Mouse (Mus musculus) liver, embryonic 14.5 days (tissue): ENCODE data around the gene Ssh2. TPM values are rescaled to one million over a fixed set of nuclear protein-coding genes. Genes with fewer than 3 reads are reported as not detected.

Source experiments
- ATAC-seq: fragments of 200-750 bp; cut with Nextera tagmentation; 2 replicates; pipeline ENCODE4 v1.8.0; 2017; ENCODE audit warnings: moderate number of reproducible peaks, mild to moderate bottlenecking, moderate library complexity; ENCODE audit not compliant: insufficient read depth
- DNase-seq, 3 experiments: peaks; one replicate each; pipeline ENCODE4 v3.0.0-alpha.2; 2012 to 2013; ENCODE audit warnings: low read depth in 3 of 3, low spot score in 3 of 3
- H3K27ac ChIP-seq: fragments of 300-500 bp; sonication (generic); 2 replicates; pipeline ENCODE4 v1.5.1; 2014; ENCODE audit warnings: moderate library complexity, mild to moderate bottlenecking, control low read depth, inconsistent platforms
- H3K27me3 ChIP-seq: fragments of 300-500 bp; sonication (generic); 2 replicates; pipeline ENCODE4 v1.6.1; 2014; ENCODE audit warnings: mild to moderate bottlenecking, low read length, moderate library complexity; ENCODE audit not compliant: control insufficient read depth, insufficient read depth
- H3K36me3 ChIP-seq: fragments of 300-500 bp; sonication (generic); replicated peaks from 2 replicates; pipeline ENCODE4 v1.6.1; 2014; ENCODE audit warnings: low read depth; ENCODE audit not compliant: control insufficient read depth, insufficient read depth
- H3K4me1 ChIP-seq, 2 experiments: fragments of 200-500 bp in 1 of 2; fragments of 300-500 bp in 1 of 2; sonication (generic) in 1 of 2; replicated peaks; 2 replicates each; pipeline ENCODE4 v1.6.1; 2012 to 2014; ENCODE audit warnings: antibody characterized with exemption in 1 of 2, inconsistent platforms in 1 of 2, low read length in 1 of 2; ENCODE audit not compliant: control insufficient read depth in 2 of 2, insufficient read depth in 2 of 2
- H3K4me2 ChIP-seq: fragments of 300-500 bp; sonication (generic); 2 replicates; pipeline ENCODE4 v1.6.1; 2014; ENCODE audit warnings: low read depth, mild to moderate bottlenecking, control low read depth, moderate library complexity
- H3K4me3 ChIP-seq, 2 experiments: fragments of 200-500 bp in 1 of 2; fragments of 300-500 bp in 1 of 2; sonication (generic) in 1 of 2; 2 replicates each; pipeline ENCODE4 v1.5.1; 2012 to 2014; ENCODE audit warnings: low read depth in 2 of 2, low read length in 2 of 2, mild to moderate bottlenecking in 2 of 2, control low read depth in 1 of 2, inconsistent platforms in 1 of 2, moderate library complexity in 1 of 2; ENCODE audit not compliant: insufficient read depth in 1 of 2
- H3K9ac ChIP-seq: fragments of 300-500 bp; sonication (generic); replicated peaks from 2 replicates; pipeline ENCODE4 v1.6.1; 2014; ENCODE audit warnings: mild to moderate bottlenecking, control low read depth, moderate library complexity
- H3K9me3 ChIP-seq: fragments of 300-500 bp; sonication (generic); 2 replicates; pipeline ENCODE4 v1.6.1; 2016; ENCODE audit warnings: low read length, mixed read lengths; ENCODE audit not compliant: control insufficient read depth
- CTCF ChIP-seq: IDR thresholded peaks from 2 replicates; pipeline ENCODE4 v1.5.1; 2016; ENCODE audit warnings: antibody characterized with exemption, low read depth, control low read depth
- EP300 ChIP-seq: IDR thresholded peaks from 2 replicates; pipeline ENCODE4 v1.6.1; 2016; ENCODE audit warnings: antibody characterized with exemption, low read depth
- WGBS: fragments of 180-500 bp; shearing (Covaris S2); extraction: QIAGEN DNeasy Blood & Tissue Kit; methylation state at CpG from one replicate; pipeline ENCODE4 v1.1.7; 2014; ENCODE audit not compliant: insufficient replicate concordance; 5-methylcytosine and 5-hydroxymethylcytosine counted together
- polyA plus RNA-seq, 2 experiments: library from polyadenylated mRNA; depleted of rRNA in 1 of 2; stranded (reverse) in 1 of 2; unstranded in 1 of 2; fragments of >200 nt; fragmentation: Nextera tagmentation in 1 of 2; extraction: Ambion mirVana in 1 of 2; gene quantifications; 2 replicates each; pipeline versions ENCODE4 v1.2.1 to v1.2.3; 2012 to 2014

Ssh2 gene
- polyA plus RNA-seq, 2 experiments = 2.5 to 3.6 TPM

DNA sequence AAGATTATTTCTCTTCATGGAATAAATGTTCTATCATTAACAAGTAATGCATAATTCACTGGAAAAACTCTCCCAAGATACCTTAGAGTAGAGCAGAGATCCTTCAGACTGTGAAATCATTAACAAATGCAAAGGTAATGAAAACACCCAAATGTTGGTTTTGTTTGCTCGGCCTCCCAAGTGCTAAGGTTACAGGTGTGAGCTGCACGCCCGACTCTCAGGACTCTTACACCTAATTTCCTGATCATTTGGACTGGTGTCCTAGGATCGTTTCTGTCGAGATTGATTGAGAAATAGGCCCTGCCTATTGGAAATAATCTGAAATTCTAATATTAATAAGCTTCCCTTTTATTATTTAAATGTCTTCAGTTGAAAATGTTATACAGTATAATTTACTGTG lies 34.6 kb upstream of the Ssh2 start:
- TF ChIP-seq CTCF (no peak), EP300 (no peak)
- Histone ChIP-seq H3K4me1 (0 out of 4 replicates have a peak, but pooled peaks cover 0 to 4% of the 10 kb centered on the region in 2 experiments), H3K9ac (no peak overlapping the region), H3K9me3 (no peaks in the 10 kb centered on the region), H3K27ac (no peak overlapping the region), H3K27me3 (no peaks in the 10 kb centered on the region), H3K4me2 (no peak overlapping the region), H3K36me3 (no peaks in the 10 kb centered on the region), H3K4me3 (no peak overlapping the region)
- ATAC-seq (no peak), DNase-seq (no peak)
- 49% methylated on average over 5 of the region's 5 CpGs for WGBS

DNA sequence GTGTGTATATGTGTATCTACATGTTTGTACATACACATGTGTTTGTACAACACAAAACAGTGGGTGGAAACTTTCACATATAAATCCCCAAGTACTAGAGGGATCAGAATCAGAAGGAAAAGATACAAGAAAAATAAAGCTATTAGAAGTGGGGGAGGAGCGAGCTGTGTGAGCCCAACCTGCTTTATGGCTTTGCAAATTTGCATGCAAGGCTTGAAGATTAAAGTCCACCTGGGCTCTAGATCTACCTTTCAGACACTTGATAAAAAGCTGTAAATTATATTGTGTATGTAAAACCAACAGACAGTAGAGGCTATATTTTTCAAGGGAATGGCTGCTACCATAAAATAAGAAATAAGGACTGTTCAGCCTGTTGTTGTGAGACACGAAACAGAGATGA lies 34.0 kb upstream of the Ssh2 start:
- 53% methylated on average over 2 of the region's 2 CpGs for WGBS
- ATAC-seq (no peak), DNase-seq (no peak)
- H3K9me3 ChIP-seq = no peaks in the 10 kb centered on the region
- 0 out of 4 replicates have a peak, but pooled peaks cover 0 to 4% of the 10 kb centered on the region in 2 experiments for H3K4me1 ChIP-seq
- no peaks in the 10 kb centered on the region for H3K27me3 ChIP-seq
- H3K4me2 ChIP-seq = no peak overlapping the region
- no peak overlapping the region for H3K9ac ChIP-seq
- no peaks in the 10 kb centered on the region for H3K36me3 ChIP-seq
- H3K27ac ChIP-seq = no peak overlapping the region
- TF ChIP-seq EP300 (no peak), CTCF (no peak)
- no peak overlapping the region for H3K4me3 ChIP-seq

DNA sequence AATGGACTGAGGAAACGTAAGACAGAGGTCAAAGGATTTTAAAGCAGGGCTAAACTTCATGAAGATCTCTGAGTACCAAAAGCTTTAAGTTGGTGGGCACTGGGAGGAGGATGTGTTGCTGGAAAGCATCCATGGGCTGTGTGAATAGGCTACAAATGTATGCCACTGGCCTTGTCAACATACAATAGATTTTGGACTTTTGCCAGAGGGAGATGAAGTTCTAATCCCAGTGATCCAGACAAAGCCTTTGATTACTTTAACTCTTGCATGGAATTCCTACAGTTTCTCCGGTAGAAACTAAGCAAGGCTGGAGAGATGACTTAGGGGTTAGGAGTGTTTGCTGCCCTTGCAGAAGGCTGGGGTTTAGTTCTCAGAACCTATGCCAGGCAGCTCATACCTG lies 33.5 kb upstream of the Ssh2 start:
- no peak overlapping the region for H3K27ac ChIP-seq
- ATAC-seq (no peak), DNase-seq (no peak)
- H3K9me3 ChIP-seq = no peaks in the 10 kb centered on the region
- TF ChIP-seq CTCF (no peak), EP300 (no peak)
- no peak overlapping the region for H3K4me3 ChIP-seq
- no peaks in the 10 kb centered on the region for H3K36me3 ChIP-seq
- WGBS = 35% methylated on average over 2 of the region's 2 CpGs
- 0 out of 4 replicates have a peak, but pooled peaks cover 0 to 4% of the 10 kb centered on the region in 2 experiments for H3K4me1 ChIP-seq
- no peak overlapping the region for H3K9ac ChIP-seq
- H3K4me2 ChIP-seq = no peak overlapping the region
- H3K27me3 ChIP-seq = no peaks in the 10 kb centered on the region

DNA sequence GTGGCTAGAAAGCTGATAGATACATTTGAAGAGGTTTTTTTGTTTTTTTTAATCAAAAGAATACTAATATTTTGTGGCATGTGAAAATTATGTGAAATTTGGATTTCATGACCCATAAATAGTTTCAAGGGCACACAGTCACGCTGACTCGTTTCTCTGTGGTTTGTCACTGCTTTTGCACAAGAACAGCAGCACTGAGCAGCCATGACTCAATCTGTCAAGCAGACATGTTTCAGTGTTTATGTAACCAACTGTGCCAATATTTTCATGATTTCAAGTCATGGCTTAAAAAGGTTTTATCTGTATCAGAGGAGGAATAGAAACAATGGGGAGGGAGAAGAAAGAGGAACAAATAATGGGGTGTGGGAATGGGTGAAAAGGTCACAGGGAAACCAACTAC lies 31.2 kb upstream of the Ssh2 start:
- Histone ChIP-seq H3K27me3 (no peaks in the 10 kb centered on the region), H3K4me1 (0 out of 4 replicates have a peak, but pooled peaks cover 0 to 4% of the 10 kb centered on the region in 2 experiments), H3K4me3 (no peak overlapping the region), H3K36me3 (no peaks in the 10 kb centered on the region), H3K9ac (no peak overlapping the region), H3K9me3 (no peaks in the 10 kb centered on the region), H3K4me2 (no peak overlapping the region), H3K27ac (no peak overlapping the region)
- no peak for DNase-seq
- TF ChIP-seq CTCF = no peak
- TF ChIP-seq EP300 = no peak
- WGBS = 45% methylated on average over 2 of the region's 2 CpGs
- ATAC-seq = no peak

DNA sequence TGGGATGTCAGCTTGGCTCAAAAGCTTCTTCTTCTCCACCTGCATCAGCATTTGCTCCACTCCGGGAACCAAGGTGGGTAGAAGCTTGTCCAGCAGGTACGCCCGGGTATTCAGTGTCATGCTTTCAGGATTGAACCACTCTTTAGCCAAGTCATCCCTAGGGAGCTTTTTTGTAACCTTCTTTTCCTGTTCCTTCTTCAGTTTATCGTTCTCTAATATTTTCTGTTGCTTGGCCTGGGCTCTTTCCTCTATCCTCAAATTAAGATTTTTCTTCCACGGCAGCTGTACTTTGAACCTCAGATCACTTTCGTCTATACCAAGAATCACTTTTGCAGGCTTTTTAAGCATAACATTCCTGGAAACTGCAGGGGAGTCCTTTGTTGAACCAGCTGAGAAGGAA lies 27.2 kb upstream of the Ssh2 start, which contains the start of gene Efcab5:
Gene Efcab5 (minus strand): TSS at position 101 of the 400 bp plus-strand sequence.
- DNase-seq (no peak), ATAC-seq (no peak)
- H3K9ac ChIP-seq = no peak within 1 kb of the TSS
- no peak within 1 kb of the TSS for H3K4me2 ChIP-seq
- H3K9me3 ChIP-seq = no peaks in the 10 kb centered on the region
- H3K4me3 ChIP-seq = no peak within 1 kb of the TSS
- H3K27ac ChIP-seq = no peak within 1 kb of the TSS
- no peak for TF ChIP-seq CTCF
- no peak for TF ChIP-seq EP300
- H3K27me3 ChIP-seq = no peaks in the 10 kb centered on the region
- 74% methylated on average over 6 of the region's 6 CpGs for WGBS
- H3K36me3 ChIP-seq = no peaks in the 10 kb centered on the region
- no peaks in the 10 kb centered on the region for H3K4me1 ChIP-seq
